In the genomic region with DNA sequence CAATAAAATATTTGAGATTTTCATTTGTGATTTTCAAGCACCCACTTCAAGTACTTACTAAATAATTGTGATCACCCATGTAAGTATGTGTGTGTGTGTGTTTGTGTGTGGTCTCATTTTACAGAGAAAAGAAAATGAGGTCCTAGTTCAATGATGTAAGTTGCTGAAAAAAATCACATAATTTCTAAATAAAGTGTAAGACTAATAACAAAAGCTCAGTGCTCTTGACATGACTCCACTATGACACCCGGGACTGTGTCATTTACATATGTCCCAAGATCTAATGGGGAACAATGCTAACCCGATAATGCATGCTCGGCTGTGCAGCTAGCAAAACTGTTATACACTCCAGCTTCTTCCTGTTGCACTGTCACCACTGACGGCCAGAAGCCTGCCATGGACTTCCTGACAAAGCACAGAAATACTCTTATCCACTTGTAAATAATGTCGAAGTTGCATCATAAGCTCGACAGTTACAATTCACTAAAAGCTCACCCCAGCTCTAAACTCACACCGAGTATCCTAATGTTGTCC, we compare ENCODE assay signal across 22 mouse cellular contexts. TPM values are rescaled to one million over a fixed set of nuclear protein-coding genes. Genes with fewer than 3 reads are reported as not detected.
DNase-seq lines count a peak whose midpoint lies in the region; ATAC-seq and TF ChIP-seq lines count a peak whose summit lies in the region.
"Had no signal": no experiment of that assay in that cellular context is flagged by ENCODE, and none has a peak within 500 bp of the region (broad histone marks: within the 10 kb centered on the region; RNA-seq: fewer than 3 reads in every experiment).

No protein-coding gene starts in this region.

- no peak overlapping the region for H3K4me2 ChIP-seq in liver, embryonic 11.5 days
- H3K4me2 ChIP-seq: liver, embryonic 13.5 days; midbrain, embryonic 13.5 days; neural tube, embryonic 12.5 days had no signal

- intact Hi-C loops in gastrocnemius, postnatal 14 days (cut with DNase I; ENCODE audit: low total_unique reads): no loop called here

- no peak for TF ChIP-seq POLR2A in liver, adult 2 months (IDR thresholded peaks at IDR 0.05; ENCODE audit: extremely low read depth, insufficient read depth, low read length)

- no peaks in the 10 kb centered on the region for H3K27me3 ChIP-seq in heart, embryonic 10.5 days (ENCODE audit: insufficient read depth, poor library complexity, severe bottlenecking)
- no peaks in the 10 kb centered on the region for H3K27me3 ChIP-seq in liver, adult 2 months (ENCODE audit: control insufficient read depth, insufficient read depth, low read length)
- H3K27me3 ChIP-seq in liver, embryonic 11.5 days (replicated peaks; ENCODE audit: control insufficient read depth, insufficient read depth, low read length): no peaks in the 10 kb centered on the region
- H3K27me3 ChIP-seq: liver, embryonic 13.5 days; midbrain, embryonic 13.5 days; neural tube, embryonic 12.5 days had no signal

- no peak for ATAC-seq in liver, embryonic 11.5 days (replicated peaks; ENCODE audit: low FRiP score)
- peak; percentile 88 for ATAC-seq in megakaryocyte progenitor cell, adult 5-6 weeks (replicated peaks; ENCODE audit: poor library complexity)
- ATAC-seq: forebrain, embryonic 16.5 days; midbrain, embryonic 13.5 days; Patski had no signal

- H3K9ac ChIP-seq in liver, adult 2 months (ENCODE audit: low read depth, low read length): no peak overlapping the region
- H3K9ac ChIP-seq in liver, embryonic 11.5 days (ENCODE audit: low read depth, low read length): no peak overlapping the region
- H3K9ac ChIP-seq: liver, embryonic 13.5 days; midbrain, embryonic 13.5 days; neural tube, embryonic 12.5 days had no signal

- peak; percentile 10 to 19 for DNase-seq in heart, adult 18-20 months
- DNase-seq in heart, embryonic 10.5 days (ENCODE audit: low spot score): no peak
- DNase-seq in liver, adult 2 months (ENCODE audit: extremely low read depth, low read depth, low spot score): peak; percentile 16
- DNase-seq in liver, embryonic 11.5 days (ENCODE audit: low spot score): no peak
- DNase-seq in MEL-GATA-1-ER (ENCODE audit: extremely low read depth, low read depth): peak; percentile 25
- no peak for DNase-seq in spleen, adult 12 weeks (ENCODE audit: low spot score)
- DNase-seq in gastrocnemius, postnatal 14 days: no peak
- DNase-seq: adrenal gland, adult 8-10 months; cerebellum, adult 9-11 months; kidney, adult 8-10 months; layer of hippocampus, adult 9-11 months; left cerebral cortex, postnatal 4 days; liver, embryonic 13.5 days; right cerebral cortex, postnatal 4 days had no signal

- no peaks in the 10 kb centered on the region for H3K79me2 ChIP-seq in liver, adult 2 months (ENCODE audit: control insufficient read depth, insufficient read depth, low read length)

- H3K4me1 ChIP-seq in heart, embryonic 10.5 days: no peaks in the 10 kb centered on the region
- H3K4me1 ChIP-seq in liver, adult 2 months (ENCODE audit: control insufficient read depth, insufficient read depth, low read length): no peaks in the 10 kb centered on the region
- H3K4me1 ChIP-seq in liver, embryonic 11.5 days (replicated peaks; ENCODE audit: control insufficient read depth, insufficient read depth, low read length): no peaks in the 10 kb centered on the region
- H3K4me1 ChIP-seq: liver, embryonic 13.5 days; midbrain, embryonic 13.5 days; neural tube, embryonic 12.5 days had no signal

- no peak for TF ChIP-seq CTCF in liver, adult 2 months (IDR thresholded peaks at IDR 0.05; ENCODE audit: low read depth, low read length)

- no peak overlapping the region for H3K27ac ChIP-seq in heart, embryonic 10.5 days
- H3K27ac ChIP-seq in liver, adult 2 months (replicated peaks; ENCODE audit: insufficient read depth, low read depth, low read length): no peak overlapping the region
- no peak overlapping the region for H3K27ac ChIP-seq in liver, embryonic 11.5 days (ENCODE audit: low read depth, low read length)
- H3K27ac ChIP-seq: left cerebral cortex, adult 2 months; liver, embryonic 13.5 days; macrophage; midbrain, embryonic 13.5 days; neural tube, embryonic 12.5 days had no signal

- WGBS in heart, embryonic 10.5 days: 54% methylated on average over 7 of the region's 7 CpGs
- 42% methylated on average over 7 of the region's 7 CpGs for WGBS in liver, adult 2 months
- WGBS in liver, embryonic 11.5 days: 34% methylated on average over 7 of the region's 7 CpGs

- no peaks in the 10 kb centered on the region for H3K9me3 ChIP-seq in heart, embryonic 10.5 days
- no peaks in the 10 kb centered on the region for H3K9me3 ChIP-seq in liver, embryonic 11.5 days (ENCODE audit: control insufficient read depth, low read length)
- H3K9me3 ChIP-seq: liver, embryonic 13.5 days; midbrain, embryonic 13.5 days; neural tube, embryonic 12.5 days had no signal

- H3K36me3 ChIP-seq in heart, embryonic 10.5 days: no peaks in the 10 kb centered on the region
- H3K36me3 ChIP-seq in liver, adult 2 months (ENCODE audit: control insufficient read depth, insufficient read depth, low read length): no peaks in the 10 kb centered on the region
- H3K36me3 ChIP-seq in liver, embryonic 11.5 days (ENCODE audit: control insufficient read depth, insufficient read depth, low read length): no peaks in the 10 kb centered on the region
- H3K36me3 ChIP-seq: liver, embryonic 13.5 days; midbrain, embryonic 13.5 days; neural tube, embryonic 12.5 days had no signal

- H3K4me3 ChIP-seq in heart, embryonic 10.5 days: no peak overlapping the region
- H3K4me3 ChIP-seq in liver, adult 2 months (ENCODE audit: insufficient read depth, low read depth, low read length): no peak overlapping the region
- H3K4me3 ChIP-seq in liver, embryonic 11.5 days (ENCODE audit: low read depth, low read length): no peak overlapping the region
- H3K4me3 ChIP-seq: left cerebral cortex, adult 2 months; liver, embryonic 13.5 days; midbrain, embryonic 13.5 days; neural tube, embryonic 12.5 days had no signal

RNA-seq across cellular contexts. Expression of a gene that starts 59.2 kb away (rescaled TPM):
- total RNA-seq in heart, adult 18-20 months (2021): not detected
- 0.12 and 0.20 TPM in 2 replicates for polyA plus RNA-seq in heart, embryonic 10.5 days (2016; fragmentation: Nextera tagmentation; extraction: Ambion mirVana)
- total RNA-seq in liver, adult 2 months (2014; rRNA removed): not detected in 2 replicates
- polyA plus RNA-seq in liver, adult 2 months (2012; rRNA removed): not detected in 2 replicates
- polyA plus RNA-seq in liver, embryonic 11.5 days (2014; fragmentation: Nextera tagmentation; extraction: Ambion mirVana): 0.49 TPM in 1 of 2 replicates, not detected in the other
- not detected in 2 replicates for total RNA-seq in megakaryocyte progenitor cell, adult 5-6 weeks (2015)
- not detected in 2 replicates for total RNA-seq in megakaryocyte progenitor cell, adult 5-6 weeks (2017)
- not detected for total RNA-seq in gastrocnemius, postnatal 14 days (2021)
- total RNA-seq: adrenal gland, adult 8-10 months; gastrocnemius, postnatal 4 days; left cerebral cortex, adult 2 months; left cerebral cortex, postnatal 4 days had no signal
- polyA plus RNA-seq: liver, embryonic 13.5 days; Patski had no signal

Comparison
In these comparisons a context has a peak if more than half of its experiments do, and no peak if none do; other contexts are left out.
1. DNase-seq: peak in heart, adult 18-20 months (2 of 2), liver, adult 2 months (single experiment) and MEL-GATA-1-ER (single experiment); none in heart, embryonic 10.5 days (single experiment), liver, embryonic 11.5 days (single experiment), spleen, adult 12 weeks (single experiment) and gastrocnemius, postnatal 14 days (single experiment).